Mouse (Mus musculus) lung, postnatal 0 days (tissue): ENCODE results near the gene 4931417E11Rik. TPM values are rescaled to one million over a fixed set of nuclear protein-coding genes. Genes with fewer than 3 reads are reported as not detected.

ENCODE experiments used
- ATAC-seq: fragments of 200-750 bp; cut with Nextera tagmentation; 2 replicates; pipeline ENCODE4 v1.8.0; 2017; ENCODE audit warnings: moderate library complexity
- DNase-seq: peaks from one replicate; pipeline ENCODE4 v3.0.0-alpha.2; 2016; ENCODE audit warnings: low spot score
- H3K27ac ChIP-seq: fragments of 300-500 bp; sonication (generic); 2 replicates; pipeline ENCODE4 v1.5.1; 2014; ENCODE audit warnings: antibody characterized with exemption, mild to moderate bottlenecking, low read length, mixed read lengths
- H3K27me3 ChIP-seq: fragments of 300-500 bp; sonication (generic); replicated peaks from 2 replicates; pipeline ENCODE4 v1.6.1; 2014; ENCODE audit warnings: low read length, mixed read lengths; ENCODE audit not compliant: insufficient read depth
- H3K36me3 ChIP-seq: fragments of 300-500 bp; sonication (generic); 2 replicates; pipeline ENCODE4 v1.6.1; 2014; ENCODE audit warnings: low read length, mixed read lengths; ENCODE audit not compliant: insufficient read depth
- H3K4me1 ChIP-seq: fragments of 300-500 bp; sonication (generic); 2 replicates; pipeline ENCODE4 v1.6.1; 2014; ENCODE audit warnings: antibody characterized with exemption, low read depth, low read length, mixed read lengths; ENCODE audit not compliant: insufficient read depth
- H3K4me2 ChIP-seq: fragments of 300-500 bp; sonication (generic); replicated peaks from 2 replicates; pipeline ENCODE4 v1.6.1; 2014; ENCODE audit warnings: low read depth, mild to moderate bottlenecking, low read length, moderate library complexity, mixed read lengths
- H3K4me3 ChIP-seq: fragments of 300-500 bp; sonication (generic); 2 replicates; pipeline ENCODE4 v1.5.1; 2014; ENCODE audit warnings: low read depth, low read length
- H3K9ac ChIP-seq: fragments of 300-500 bp; sonication (generic); replicated peaks from 2 replicates; pipeline ENCODE4 v1.6.1; 2014; ENCODE audit warnings: low read depth, mild to moderate bottlenecking
- H3K9me3 ChIP-seq: fragments of 300-500 bp; sonication (generic); 2 replicates; pipeline ENCODE4 v1.6.1; 2016; ENCODE audit warnings: low read length, mixed read lengths
- CTCF ChIP-seq: IDR thresholded peaks from 2 replicates; pipeline ENCODE4 v1.5.1; 2016; ENCODE audit warnings: antibody characterized with exemption, mild to moderate bottlenecking
- EP300 ChIP-seq: IDR thresholded peaks from 2 replicates; pipeline ENCODE4 v1.6.1; 2016; ENCODE audit warnings: antibody characterized with exemption, mild to moderate bottlenecking, control low read depth
- WGBS: fragments of 180-500 bp; shearing (Covaris S2); extraction: QIAGEN DNeasy Blood & Tissue Kit; methylation state at CpG from one replicate; pipeline ENCODE4 v1.1.7; 2014; 5-methylcytosine and 5-hydroxymethylcytosine counted together
- polyA plus RNA-seq: library from polyadenylated mRNA; unstranded; fragments of >200 nt; fragmentation: Nextera tagmentation; extraction: Ambion mirVana; gene quantifications from 2 replicates; pipeline ENCODE4 v1.2.1, GENCODE M21; 2015

The 4931417E11Rik gene
- not detected in 2 replicates for polyA plus RNA-seq

DNA sequence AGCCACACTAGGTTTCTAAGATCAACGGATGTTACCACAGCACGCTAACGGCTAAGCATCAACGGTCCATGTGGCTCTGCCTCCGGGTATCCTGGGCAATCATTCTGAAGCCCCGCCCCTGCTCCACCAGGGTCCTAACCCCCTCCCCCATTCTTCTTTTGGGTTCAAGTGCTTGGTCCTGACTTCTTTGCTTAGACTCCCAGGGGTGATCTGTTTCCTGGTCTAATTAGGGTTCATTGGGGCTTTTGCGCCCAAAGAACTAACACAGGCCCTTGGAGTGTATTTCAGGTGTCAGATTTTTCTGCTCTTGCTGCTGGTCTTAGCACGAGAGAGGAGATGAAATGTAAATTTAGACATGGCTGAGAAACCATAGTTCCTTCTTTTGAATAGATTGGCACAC is at the start of gene 4931417E11Rik:
Gene 4931417E11Rik (minus strand): TSS at position 101 of the 400 bp plus-strand sequence.
- Histone ChIP-seq H3K27ac (no peak within 1 kb of the TSS), H3K36me3 (no peaks in the 10 kb centered on the region), H3K4me2 (no peak within 1 kb of the TSS), H3K9me3 (no peaks in the 10 kb centered on the region), H3K4me3 (no peak within 1 kb of the TSS), H3K27me3 (no peaks in the 10 kb centered on the region), H3K4me1 (no peaks in the 10 kb centered on the region), H3K9ac (no peak within 1 kb of the TSS)
- no peak for TF ChIP-seq EP300
- no peak for TF ChIP-seq CTCF
- ATAC-seq, result no peak
- 91% methylated on average over 8 of the region's 8 CpGs for WGBS
- no peak for DNase-seq

DNA sequence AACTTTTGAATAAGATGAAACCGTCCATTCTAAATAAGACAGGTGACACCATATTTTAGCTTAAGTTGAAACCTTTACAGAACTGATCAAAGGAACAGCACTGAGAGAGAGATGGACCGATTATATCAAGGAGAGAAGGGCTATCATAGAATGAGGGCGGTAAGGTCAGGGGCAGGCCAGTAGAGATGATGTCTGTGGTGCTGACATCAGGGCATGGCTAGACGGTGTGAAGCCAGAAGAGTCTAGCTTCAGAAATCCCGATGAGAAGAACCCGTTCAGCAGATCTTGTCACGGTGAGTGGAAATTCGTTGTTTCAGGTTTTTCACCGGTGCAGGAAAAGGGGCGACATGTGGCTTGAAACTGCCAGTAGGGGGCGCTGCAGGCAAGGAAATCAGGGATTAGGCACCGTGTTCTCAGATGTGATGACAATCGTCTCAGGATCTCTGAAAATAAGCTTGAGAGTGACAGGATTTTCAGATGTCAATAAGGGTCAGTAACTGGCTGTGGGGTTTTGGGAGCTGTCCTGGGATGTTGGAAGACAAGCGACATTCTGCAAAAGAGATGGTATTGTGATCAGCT is 48.4 kb upstream of the 4931417E11Rik start:
- DNase-seq (peak; percentile 49), ATAC-seq (no peak)

DNA sequence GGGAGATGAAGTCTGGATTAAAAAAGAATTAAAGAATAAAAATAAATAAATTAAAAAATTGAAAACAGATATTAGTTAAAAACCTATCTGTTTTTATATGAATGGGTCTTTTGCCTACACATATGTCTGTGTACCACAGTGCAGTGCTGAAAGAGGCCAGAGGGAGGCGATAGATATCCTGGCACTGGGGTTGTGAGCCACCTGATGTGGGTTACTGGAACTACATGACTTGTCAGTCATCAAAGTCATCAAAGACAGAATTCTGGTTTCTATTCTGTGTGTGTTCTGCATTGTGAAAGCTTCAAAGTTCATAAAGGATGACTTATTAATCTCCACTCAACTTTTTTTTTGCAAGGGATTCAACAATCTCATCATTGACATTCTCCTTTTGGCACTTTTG is 43.4 kb upstream of the 4931417E11Rik start:
- TF ChIP-seq EP300 (no peak), CTCF (peak; percentile 42)
- H3K27ac ChIP-seq, result no peak overlapping the region
- no peak overlapping the region for H3K4me2 ChIP-seq
- ATAC-seq, result no peak
- no peak overlapping the region for H3K9ac ChIP-seq
- H3K9me3 ChIP-seq, result no peaks in the 10 kb centered on the region
- no peaks in the 10 kb centered on the region for H3K4me1 ChIP-seq
- 20% methylated on average over 1 of the region's 1 CpGs for WGBS
- H3K27me3 ChIP-seq, result no peaks in the 10 kb centered on the region
- H3K36me3 ChIP-seq, result no peaks in the 10 kb centered on the region
- H3K4me3 ChIP-seq, result no peak overlapping the region
- DNase-seq, result no peak

More for the DNA sequence above, 48.4 kb upstream of the 4931417E11Rik start:
- H3K9me3 ChIP-seq, result no peaks in the 10 kb centered on the region
- no peak overlapping the region for H3K27ac ChIP-seq
- H3K4me2 ChIP-seq, result no peak overlapping the region
- H3K9ac ChIP-seq, result no peak overlapping the region
- no peak for TF ChIP-seq EP300
- peak; percentile 82 for TF ChIP-seq CTCF
- WGBS, result 25% methylated on average over 14 of the region's 14 CpGs
- no peaks in the 10 kb centered on the region for H3K27me3 ChIP-seq
- H3K36me3 ChIP-seq, result no peaks in the 10 kb centered on the region
- no peaks in the 10 kb centered on the region for H3K4me1 ChIP-seq
- no peak overlapping the region for H3K4me3 ChIP-seq

DNA sequence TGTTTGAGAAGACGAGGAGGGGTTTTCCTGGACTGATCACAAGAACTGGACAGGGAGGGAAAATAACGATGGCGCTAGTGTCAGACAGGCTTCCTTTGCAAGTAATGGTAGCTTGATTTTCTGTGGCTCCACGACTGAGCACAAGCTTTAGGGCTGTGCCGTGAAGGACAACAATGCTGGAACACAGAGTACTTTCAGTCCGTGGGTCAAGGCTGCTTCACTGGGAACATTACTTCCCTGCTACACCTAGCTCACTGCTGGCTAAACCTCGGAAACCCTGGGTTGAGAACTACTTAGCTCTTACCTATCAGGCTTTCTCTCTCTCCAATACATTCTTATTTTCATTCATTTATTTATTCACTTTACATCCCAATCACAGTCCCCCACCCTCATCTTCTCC is 30.2 kb upstream of the 4931417E11Rik start:
- no peak for DNase-seq
- Histone ChIP-seq H3K9me3 (no peaks in the 10 kb centered on the region), H3K4me3 (no peak overlapping the region), H3K9ac (no peak overlapping the region), H3K27me3 (no peaks in the 10 kb centered on the region), H3K27ac (no peak overlapping the region), H3K4me1 (no peaks in the 10 kb centered on the region), H3K4me2 (no peak overlapping the region), H3K36me3 (no peaks in the 10 kb centered on the region)
- TF ChIP-seq CTCF (no peak), EP300 (no peak)
- 78% methylated on average over 7 of the region's 7 CpGs for WGBS
- ATAC-seq, result no peak

DNA sequence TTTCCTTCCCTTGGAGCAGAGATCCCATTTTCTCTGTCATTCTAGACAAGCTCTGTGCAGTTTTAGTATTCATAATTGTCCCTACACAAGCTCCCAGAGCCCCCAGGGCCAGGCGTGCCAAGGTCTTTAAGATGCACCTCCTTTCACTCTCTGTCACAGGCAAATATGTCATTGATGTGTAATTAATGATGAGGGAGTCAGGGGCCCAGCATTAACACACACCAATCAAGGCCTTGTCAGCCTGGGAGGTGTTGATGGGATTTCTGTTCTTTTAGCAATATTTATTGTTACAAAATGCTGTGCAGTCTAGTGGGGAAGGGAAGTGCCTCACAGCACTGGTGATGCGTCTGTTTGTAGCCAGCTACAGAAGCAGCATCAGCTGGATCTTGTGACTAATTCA is 27.9 kb upstream of the 4931417E11Rik start:
- H3K27me3 ChIP-seq, result no peaks in the 10 kb centered on the region
- no peaks in the 10 kb centered on the region for H3K4me1 ChIP-seq
- WGBS, result 39% methylated on average over 2 of the region's 2 CpGs
- H3K27ac ChIP-seq, result no peak overlapping the region
- DNase-seq (no peak), ATAC-seq (no peak)
- no peak overlapping the region for H3K9ac ChIP-seq
- TF ChIP-seq CTCF, result no peak
- no peak for TF ChIP-seq EP300
- no peaks in the 10 kb centered on the region for H3K9me3 ChIP-seq
- H3K4me3 ChIP-seq, result no peak overlapping the region
- no peak overlapping the region for H3K4me2 ChIP-seq
- no peaks in the 10 kb centered on the region for H3K36me3 ChIP-seq

DNA sequence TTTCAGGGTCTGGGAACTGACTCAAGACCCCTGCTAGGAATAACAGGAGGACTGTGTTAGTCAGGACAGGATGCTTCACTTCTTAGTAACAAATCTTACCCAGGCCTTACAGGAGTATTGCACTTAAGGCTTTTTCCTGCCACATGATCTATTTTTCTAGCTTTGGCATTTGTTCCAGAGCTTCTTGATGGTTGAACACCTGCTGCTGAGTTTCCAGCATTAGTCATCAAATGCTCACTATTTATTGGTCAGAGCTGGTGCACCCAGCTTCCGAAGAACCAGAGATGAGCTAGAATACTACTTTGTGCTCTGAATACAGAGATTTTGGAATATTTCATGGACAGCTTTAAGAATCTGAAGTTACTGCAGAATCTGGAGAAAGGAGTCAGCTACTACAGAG is 21.1 kb upstream of the 4931417E11Rik start:
- Histone ChIP-seq H3K27ac (no peak overlapping the region), H3K4me3 (no peak overlapping the region), H3K9me3 (no peaks in the 10 kb centered on the region), H3K9ac (no peak overlapping the region), H3K36me3 (no peaks in the 10 kb centered on the region), H3K27me3 (no peaks in the 10 kb centered on the region), H3K4me2 (no peak overlapping the region), H3K4me1 (no peaks in the 10 kb centered on the region)
- no peak for DNase-seq
- ATAC-seq, result no peak
- WGBS, result 79% methylated on average over 1 of the region's 1 CpGs
- no peak for TF ChIP-seq CTCF
- TF ChIP-seq EP300, result no peak

DNA sequence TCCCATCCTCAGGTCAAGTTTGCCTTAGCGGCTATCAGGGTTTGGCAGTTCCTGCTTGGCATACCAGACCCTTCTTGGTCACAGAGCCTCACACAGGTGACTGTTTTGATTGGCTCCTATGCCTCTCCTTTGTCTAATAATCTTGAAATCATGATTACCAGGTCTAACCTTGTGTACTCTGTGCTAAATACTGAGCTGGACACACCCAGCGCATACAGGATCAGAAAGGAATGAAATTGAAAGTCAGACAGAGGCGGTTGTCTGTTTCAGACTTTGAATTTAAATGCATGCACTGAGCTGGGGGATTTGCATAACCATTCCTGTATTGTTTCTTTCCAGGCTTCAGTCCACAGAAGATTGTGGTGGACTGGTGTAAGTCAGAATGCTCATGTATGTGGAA is 16.1 kb upstream of the 4931417E11Rik start:
- WGBS, result 84% methylated on average over 3 of the region's 3 CpGs
- H3K36me3 ChIP-seq, result no peaks in the 10 kb centered on the region
- H3K27ac ChIP-seq, result no peak overlapping the region
- no peaks in the 10 kb centered on the region for H3K9me3 ChIP-seq
- no peaks in the 10 kb centered on the region for H3K4me1 ChIP-seq
- ATAC-seq (no peak), DNase-seq (no peak)
- no peak overlapping the region for H3K4me3 ChIP-seq
- H3K4me2 ChIP-seq, result no peak overlapping the region
- no peaks in the 10 kb centered on the region for H3K27me3 ChIP-seq
- H3K9ac ChIP-seq, result no peak overlapping the region
- TF ChIP-seq CTCF, result no peak
- TF ChIP-seq EP300, result no peak
